Mouse (Mus musculus) CD4-positive, CD25-positive, alpha-beta regulatory T cell, adult 2 months (primary cell): ENCODE measurements around the gene Lrrc8b.
A peak's percentile ranks its signal among the peaks of the same experiment; 100 is the strongest.

Experiments used
- DNase-seq: peaks from one replicate; pipeline ENCODE4 v3.0.0-alpha.2; 2012; ENCODE audit warnings: low read depth, low spot score

Gene Lrrc8b

GRCm38 (mm10) chr5:105418851-105419250 is 3.3 kb downstream of the Lrrc8b start:
- no peak for DNase-seq

GRCm38 (mm10) chr5:105425587-105425986 is 10.0 kb downstream of the Lrrc8b start:
- DNase-seq: no peak

GRCm38 (mm10) chr5:105427326-105427725 is 11.8 kb downstream of the Lrrc8b start:
- DNase-seq: no peak

GRCm38 (mm10) chr5:105428265-105428974 is 12.8 kb downstream of the Lrrc8b start:
- DNase-seq: no peak

- DNase-seq: no peak
Measured at GRCm38 (mm10) chr5:105430148-105430547, 14.6 kb downstream of the Lrrc8b start.

- DNase-seq: no peak
Measured at GRCm38 (mm10) chr5:105439608-105440007, 24.0 kb downstream of the Lrrc8b start.

- DNase-seq: no peak
Measured at GRCm38 (mm10) chr5:105440992-105441535, 25.5 kb downstream of the Lrrc8b start.

- DNase-seq: no peak
Measured at GRCm38 (mm10) chr5:105442212-105443000, 26.8 kb downstream of the Lrrc8b start.

GRCm38 (mm10) chr5:105443057-105443815 is 27.7 kb downstream of the Lrrc8b start:
- peak; percentile 74 for DNase-seq

- DNase-seq: no peak
Measured at GRCm38 (mm10) chr5:105445686-105446085, 30.1 kb downstream of the Lrrc8b start.

GRCm38 (mm10) chr5:105454105-105454504 is 38.5 kb downstream of the Lrrc8b start:
- no peak for DNase-seq

GRCm38 (mm10) chr5:105459077-105459476 is 43.5 kb downstream of the Lrrc8b start:
- no peak for DNase-seq

- DNase-seq: no peak
Measured at GRCm38 (mm10) chr5:105460551-105460950, 45.0 kb downstream of the Lrrc8b start.

GRCm38 (mm10) chr5:105461076-105461475 is 45.5 kb downstream of the Lrrc8b start:
- no peak for DNase-seq

GRCm38 (mm10) chr5:105464671-105465070 is 49.1 kb downstream of the Lrrc8b start:
- no peak for DNase-seq

- no peak for DNase-seq
Measured at GRCm38 (mm10) chr5:105465550-105465949, 50.0 kb downstream of the Lrrc8b start.

- no peak for DNase-seq
Measured at GRCm38 (mm10) chr5:105466471-105466902, 50.9 kb downstream of the Lrrc8b start.

- DNase-seq: no peak
Measured at GRCm38 (mm10) chr5:105467271-105467670, 51.7 kb downstream of the Lrrc8b start.

GRCm38 (mm10) chr5:105472983-105473705 is 57.6 kb downstream of the Lrrc8b start:
- DNase-seq: no peak

- DNase-seq: no peak
Measured at GRCm38 (mm10) chr5:105477527-105477926, 62.0 kb downstream of the Lrrc8b start.

- DNase-seq: no peak
Measured at GRCm38 (mm10) chr5:105479673-105480072, 64.1 kb downstream of the Lrrc8b start.
